Mouse (Mus musculus) megakaryocyte, embryonic 14.5 days (primary cell): ENCODE measurements around the gene Asb18.

Experiments
- FLI1 ChIP-seq: IDR thresholded peaks from 2 replicates; pipeline ENCODE4 v1.6.1; 2012; ENCODE audit warnings: low read length, inconsistent platforms, mixed read lengths
- GATA1 ChIP-seq: IDR thresholded peaks from 3 replicates; pipeline ENCODE4 v1.6.1; 2012; ENCODE audit warnings: mixed read lengths, low read length, inconsistent platforms, borderline replicate concordance

- TF ChIP-seq GATA1 (no peak), FLI1 (no peak)
Observed at GRCm38 (mm10) chr1:89963296-89963695, 51.2 kb downstream of the Asb18 start.
